Mouse (Mus musculus): ENCODE results near the gene Bspry. TPM values are rescaled to one million over a fixed set of nuclear protein-coding genes. Genes with fewer than 3 reads are reported as not detected.

Bspry gene
- total RNA-seq, 2 experiments from 2014 or later = 0.42 to 0.70 TPM

GRCm38 (mm10) chr4:62541802-62542201, 61.9 kb downstream of the Bspry start:
- no peak for DNase-seq (ENCODE audit: low spot score in 2 of 2)
- intact Hi-C loops (cut with DNase I) = no loop called here

GRCm38 (mm10) chr4:62543782-62544181, 63.9 kb downstream of the Bspry start:
- no peak for DNase-seq (ENCODE audit: low spot score in 2 of 2)
- intact Hi-C loops (cut with DNase I) = no loop called here

DNA sequence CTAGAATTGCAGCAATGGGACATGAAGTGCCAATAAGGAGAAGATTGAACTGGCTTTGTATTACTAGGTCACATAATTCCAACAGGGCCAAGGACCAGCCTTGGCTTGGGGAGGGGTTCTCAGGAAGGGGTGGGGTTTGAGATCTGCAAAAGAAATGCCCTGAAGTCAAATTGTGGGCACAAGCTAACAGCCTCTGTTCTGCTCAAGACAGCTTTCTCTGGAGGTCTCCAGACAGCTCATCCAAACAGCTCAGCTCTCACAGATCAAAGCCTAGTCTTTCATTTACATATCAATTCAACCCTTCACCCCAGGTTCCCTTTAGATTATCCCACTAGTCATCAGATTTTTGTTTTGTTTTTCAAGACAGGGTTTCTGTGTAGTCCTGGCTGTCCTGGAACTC, 64.9 kb downstream of the Bspry start:
- no peak for DNase-seq (ENCODE audit: low spot score in 2 of 2)
- intact Hi-C loops (cut with DNase I) = no loop called here

Other genes starting within 250 kb of the Bspry start
- gene Zfp37, start 249.0 kb upstream of the Bspry start, total RNA-seq (2021) = 10 to 100 TPM; 20.3 to 20.7 TPM
- 1 to 10 TPM; 7.1 to 9.8 TPM for gene Slc31a2, start 217.5 kb upstream of the Bspry start, total RNA-seq (2021)
- 10 to 100 TPM; 37.3 to 40.2 TPM for gene Fkbp15, start 119.5 kb upstream of the Bspry start, total RNA-seq (2021)
- gene Slc31a1, start 119.3 kb upstream of the Bspry start, total RNA-seq (2021) = 10 to 100 TPM; 27.9 to 29.8 TPM
- gene Cdc26, start 71.4 kb upstream of the Bspry start, total RNA-seq (2021) = 10 to 100 TPM; 46.2 to 47.1 TPM
- 10 to 100 TPM; 11.5 to 11.6 TPM for gene Prpf4, start 71.3 kb upstream of the Bspry start, total RNA-seq (2021)
- not detected for gene Rnf183, start 44.8 kb upstream of the Bspry start, total RNA-seq (2021)
- gene Wdr31, start 9.2 kb upstream of the Bspry start, total RNA-seq (2021) = 1 to 10 TPM; 9.0 to 9.4 TPM
- 1 to 10 TPM; 9.1 to 9.8 TPM for gene Hdhd3, start 23.4 kb downstream of the Bspry start, total RNA-seq (2021)
- gene Alad, start 39.9 kb downstream of the Bspry start, total RNA-seq (2021) = 10 to 100 TPM; 22.2 to 25.4 TPM
- gene Pole3, start 45.0 kb downstream of the Bspry start, total RNA-seq (2021) = 10 to 100 TPM; 19.5 to 24.4 TPM
- under 1 TPM; 0.33 to 0.61 TPM for gene 4933430I17Rik, start 45.3 kb downstream of the Bspry start, total RNA-seq (2021)
- 10 to 100 TPM; 22.2 to 27.2 TPM for gene Rgs3, start 79.8 kb downstream of the Bspry start, total RNA-seq (2021)

Data from left cerebral cortex, postnatal 14 days (tissue).